Mouse (Mus musculus) intestine, embryonic 15.5 days (tissue): ENCODE results near the gene Focad. TPM values are rescaled to one million over a fixed set of nuclear protein-coding genes. Genes with fewer than 3 reads are reported as not detected.

Experiments used
- ATAC-seq: fragments of 200-750 bp; cut with Nextera tagmentation; 2 replicates; pipeline ENCODE4 v1.8.0; 2017; ENCODE audit warnings: moderate TSS enrichment, moderate library complexity
- H3K27ac ChIP-seq: fragments of 300-500 bp; sonication (generic); 2 replicates; pipeline ENCODE4 v1.5.1; 2015; ENCODE audit warnings: mild to moderate bottlenecking, inconsistent platforms
- H3K27me3 ChIP-seq: fragments of 300-500 bp; sonication (generic); replicated peaks from 2 replicates; pipeline ENCODE4 v1.6.1; 2015; ENCODE audit warnings: inconsistent platforms
- H3K36me3 ChIP-seq: fragments of 300-500 bp; sonication (generic); 2 replicates; pipeline ENCODE4 v1.6.1; 2015; ENCODE audit warnings: inconsistent platforms
- H3K4me1 ChIP-seq: fragments of 300-500 bp; sonication (generic); replicated peaks from 2 replicates; pipeline ENCODE4 v1.6.1; 2015; ENCODE audit warnings: inconsistent platforms
- H3K4me2 ChIP-seq: fragments of 300-500 bp; sonication (generic); replicated peaks from 2 replicates; pipeline ENCODE4 v1.6.1; 2015; ENCODE audit warnings: mild to moderate bottlenecking, inconsistent platforms
- H3K4me3 ChIP-seq: fragments of 300-500 bp; sonication (generic); replicated peaks from 2 replicates; pipeline ENCODE4 v1.5.1; 2015; ENCODE audit warnings: inconsistent platforms
- H3K9ac ChIP-seq: fragments of 300-500 bp; sonication (generic); 2 replicates; pipeline ENCODE4 v1.6.1; 2015; ENCODE audit warnings: inconsistent platforms
- H3K9me3 ChIP-seq: fragments of 300-500 bp; sonication (generic); 2 replicates; pipeline ENCODE4 v1.6.1; 2016; ENCODE audit warnings: inconsistent platforms
- WGBS: fragments of 180-500 bp; shearing (Covaris S2); methylation state at CpG from one replicate; pipeline ENCODE4 v1.1.7; 2015; 5-methylcytosine and 5-hydroxymethylcytosine counted together
- polyA plus RNA-seq: library from polyadenylated mRNA; unstranded; fragments of >200 nt; fragmentation: Nextera tagmentation; extraction: Ambion mirVana; gene quantifications from 2 replicates; pipeline ENCODE4 v1.2.1, GENCODE M21; 2015

The Focad gene
- polyA plus RNA-seq, 1 experiment from 2014 or later, result 13.3 TPM

DNA sequence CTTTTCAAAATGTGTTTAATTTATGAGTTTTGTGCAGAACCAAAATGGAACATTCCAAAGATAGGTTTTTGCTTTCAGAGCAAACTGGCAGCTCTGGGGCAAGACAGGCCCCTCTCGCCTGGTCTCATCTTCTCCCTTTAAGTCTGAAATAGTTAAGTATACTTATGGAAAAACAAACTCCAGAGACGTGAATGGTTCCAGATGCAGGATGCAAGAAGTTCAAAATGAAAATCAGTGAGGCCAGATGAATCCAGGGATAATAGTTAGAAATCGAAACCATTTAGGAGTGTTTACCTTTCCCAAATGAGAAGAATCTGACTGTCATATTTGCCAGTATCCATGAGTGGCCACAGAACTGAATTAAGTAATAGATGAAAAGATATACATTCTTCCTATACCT lies 342.7 kb downstream of the Focad start:
- ATAC-seq, result no peak
- no peak overlapping the region for H3K27ac ChIP-seq
- no peak overlapping the region for H3K4me3 ChIP-seq
- WGBS, result 40% methylated on average over 3 of the region's 3 CpGs
- no peak overlapping the region for H3K9ac ChIP-seq
- H3K4me1 ChIP-seq, result peaks cover 19% of the 10 kb centered on the region
- no peaks in the 10 kb centered on the region for H3K27me3 ChIP-seq
- H3K9me3 ChIP-seq, result no peaks in the 10 kb centered on the region
- H3K4me2 ChIP-seq, result no peak overlapping the region
- no peaks in the 10 kb centered on the region for H3K36me3 ChIP-seq

DNA sequence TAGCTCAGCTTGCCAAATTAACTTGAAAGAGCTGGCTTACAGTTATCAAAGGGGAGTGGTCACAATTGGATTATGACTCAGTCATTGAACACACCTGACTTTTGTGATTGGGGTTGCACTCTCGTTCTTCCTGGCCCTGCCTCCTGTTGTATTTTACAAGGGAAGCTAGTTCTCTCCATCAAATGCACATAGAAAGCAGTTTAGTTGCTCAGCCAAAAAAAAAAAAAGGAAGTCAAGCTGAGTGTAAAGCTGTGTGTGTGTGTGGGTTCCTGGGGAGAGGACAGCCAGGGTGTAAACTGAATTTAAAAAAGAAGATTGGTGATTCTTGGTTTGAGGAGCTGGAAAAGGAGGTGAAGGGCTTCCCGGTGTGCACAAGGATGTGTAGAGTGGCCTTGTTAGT lies 343.5 kb downstream of the Focad start:
- 15% methylated on average over 2 of the region's 2 CpGs for WGBS
- no peak for ATAC-seq
- Histone ChIP-seq H3K4me3 (peak overlapping the region; percentile 45; the same call in 1 of the 2 replicates), H3K9me3 (no peaks in the 10 kb centered on the region), H3K4me2 (peak overlapping the region; percentile 85), H3K27ac (0 out of 2 replicates have a peak overlapping the region, but pooled peaks have one; percentile 23), H3K9ac (no peak overlapping the region), H3K4me1 (peaks cover 19% of the 10 kb centered on the region), H3K27me3 (no peaks in the 10 kb centered on the region), H3K36me3 (no peaks in the 10 kb centered on the region)

DNA sequence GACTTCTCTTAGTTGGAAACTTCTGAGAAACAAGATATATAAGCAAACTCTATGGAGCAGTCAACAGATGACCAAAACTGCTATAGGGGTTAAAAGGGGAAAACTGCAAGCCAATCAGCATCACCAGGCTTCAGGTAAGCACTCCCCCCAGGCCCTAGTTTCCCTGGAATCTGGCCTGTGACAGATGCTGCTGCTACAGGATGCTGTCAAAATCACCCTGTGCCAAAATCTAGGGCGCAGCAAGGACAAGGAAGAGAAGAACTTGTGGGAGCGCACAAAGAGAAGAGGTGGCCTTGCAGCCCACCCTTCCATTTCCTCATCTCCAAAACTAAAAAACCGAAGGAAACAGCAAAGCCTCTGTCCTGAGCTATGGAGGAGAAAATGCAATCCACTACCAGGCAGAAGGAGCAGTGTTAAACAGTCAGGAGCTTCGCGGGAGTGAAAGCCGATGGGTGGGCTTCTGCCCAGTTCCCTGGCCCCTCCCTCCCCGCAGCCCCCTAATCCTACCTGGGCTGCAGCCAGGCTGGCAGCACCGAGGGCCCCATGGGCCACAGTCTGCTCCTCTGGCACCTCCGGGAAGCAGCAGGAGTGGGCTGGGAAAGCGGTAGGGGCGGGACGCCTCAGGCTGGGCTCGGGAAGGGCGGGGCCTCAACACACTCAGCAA lies 344.0 kb downstream of the Focad start, which contains the start of gene Hacd4:
Gene Hacd4, minus strand, starts transcription at position 603 of the 664 bp plus-strand sequence.
- 4% methylated on average over 14 of the region's 14 CpGs for WGBS
- peak within 1 kb of the TSS; percentile 23 for H3K27ac ChIP-seq

DNA sequence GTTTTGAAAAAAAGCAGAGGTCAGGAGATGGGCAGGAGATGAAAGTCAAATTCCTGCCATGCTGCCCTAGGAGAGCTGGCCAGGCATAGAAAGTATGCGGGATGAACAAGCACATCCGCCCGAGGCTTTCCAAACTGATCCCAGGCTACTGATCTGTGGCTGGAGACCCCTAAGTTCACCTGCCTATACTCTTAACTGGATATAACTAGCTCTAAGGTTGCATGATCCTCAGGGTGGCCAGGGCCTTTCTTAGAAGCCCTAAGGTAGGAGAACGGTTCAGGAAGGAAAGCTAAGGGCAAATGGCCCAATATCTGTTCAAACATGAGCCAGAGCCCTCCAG lies 344.5 kb downstream of the Focad start:
- Histone ChIP-seq H3K27ac (no peak overlapping the region), H3K4me3 (peak overlapping the region; percentile 45), H3K9ac (no peak overlapping the region), H3K4me2 (peak overlapping the region; percentile 85), H3K27me3 (no peaks in the 10 kb centered on the region), H3K36me3 (no peaks in the 10 kb centered on the region), H3K4me1 (peaks cover 19% of the 10 kb centered on the region), H3K9me3 (no peaks in the 10 kb centered on the region)
- no peak; the same call in 1 of the 2 replicates for ATAC-seq
- WGBS, result 12% methylated on average over 4 of the region's 4 CpGs

More for the DNA sequence above, 344.0 kb downstream of the Focad start, which contains the start of gene Hacd4:
- peak within 1 kb of the TSS; percentile 45 for H3K4me3 ChIP-seq
- ATAC-seq, result peak; percentile 95
- no peaks in the 10 kb centered on the region for H3K27me3 ChIP-seq
- H3K9ac ChIP-seq, result peak within 1 kb of the TSS; percentile 57
- H3K4me1 ChIP-seq, result peaks cover 19% of the 10 kb centered on the region
- peak within 1 kb of the TSS; percentile 85 for H3K4me2 ChIP-seq
- H3K36me3 ChIP-seq, result no peaks in the 10 kb centered on the region
- no peaks in the 10 kb centered on the region for H3K9me3 ChIP-seq

DNA sequence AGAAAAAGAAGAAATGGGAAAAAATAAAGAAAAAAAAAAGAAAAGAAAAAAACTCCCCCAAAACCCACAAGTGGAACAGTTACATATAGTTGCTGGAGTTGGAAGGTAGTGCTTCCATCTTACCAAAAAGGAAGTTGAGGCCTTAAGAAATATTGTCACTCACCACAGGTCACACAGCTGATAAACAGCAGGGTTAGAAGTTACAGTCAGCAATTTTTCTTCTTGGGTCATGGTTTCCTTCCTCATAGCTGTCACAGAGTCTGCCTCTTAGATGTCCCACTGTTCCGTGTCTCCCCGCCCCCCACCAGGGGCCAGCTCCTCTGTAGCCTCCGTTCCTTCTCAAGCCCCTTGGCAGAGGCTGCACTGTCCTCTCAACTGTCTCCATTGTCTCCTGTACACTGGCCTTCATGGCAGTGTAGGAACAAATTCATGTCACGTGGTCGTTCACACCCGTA lies 345.3 kb downstream of the Focad start:
- Histone ChIP-seq H3K4me2 (no peak overlapping the region), H3K4me1 (peaks cover 19% of the 10 kb centered on the region), H3K27ac (no peak overlapping the region), H3K9ac (no peak overlapping the region), H3K4me3 (no peak overlapping the region), H3K9me3 (no peaks in the 10 kb centered on the region), H3K27me3 (no peaks in the 10 kb centered on the region), H3K36me3 (no peaks in the 10 kb centered on the region)
- no peak; the same call in 1 of the 2 replicates for ATAC-seq
- 72% methylated on average over 6 of the region's 6 CpGs for WGBS

DNA sequence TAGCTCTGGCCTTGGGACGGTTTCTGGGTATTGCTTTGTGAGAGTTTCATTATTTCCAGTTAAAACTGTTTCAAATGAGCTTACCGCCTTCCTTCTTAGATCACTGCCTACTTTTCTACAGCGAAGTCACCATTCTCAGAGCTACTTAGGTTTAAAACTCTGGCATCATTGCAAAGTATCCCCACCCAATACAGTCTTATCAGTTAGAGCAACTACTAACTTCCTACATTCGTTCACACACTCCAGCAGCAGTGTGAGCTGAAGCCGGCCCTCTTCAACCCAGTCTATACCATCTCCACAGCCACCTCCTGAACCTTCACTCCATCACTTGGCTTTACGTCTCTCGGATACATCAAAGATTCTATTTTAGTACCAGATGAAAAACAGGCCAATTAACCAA lies 346.4 kb downstream of the Focad start:
- Histone ChIP-seq H3K4me3 (no peak overlapping the region), H3K27ac (no peak overlapping the region), H3K4me2 (no peak overlapping the region), H3K9ac (no peak overlapping the region), H3K27me3 (no peaks in the 10 kb centered on the region), H3K9me3 (no peaks in the 10 kb centered on the region), H3K4me1 (peaks cover 19% of the 10 kb centered on the region), H3K36me3 (no peaks in the 10 kb centered on the region)
- 88% methylated on average over 7 of the region's 7 CpGs for WGBS
- ATAC-seq, result no peak

DNA sequence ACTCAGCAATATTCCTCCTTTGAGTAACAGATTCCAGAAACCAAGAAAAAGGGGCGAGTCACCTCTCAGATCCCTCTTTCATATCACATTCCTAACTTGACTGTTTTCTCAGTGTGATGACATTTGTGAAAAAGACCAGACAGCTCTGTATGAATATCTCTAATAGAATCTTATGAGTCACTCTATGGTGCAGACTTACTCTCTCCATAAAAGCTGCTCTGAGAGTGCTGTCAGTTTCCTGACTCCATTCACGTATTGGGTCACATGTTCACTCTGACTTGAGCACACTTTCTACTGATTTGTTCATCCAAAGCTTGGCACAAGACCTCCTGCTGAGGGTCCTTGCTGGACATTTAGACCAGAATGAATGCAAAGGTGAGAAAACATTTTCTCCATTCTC lies 354.5 kb downstream of the Focad start:
- H3K4me2 ChIP-seq, result no peak overlapping the region
- no peak overlapping the region for H3K4me3 ChIP-seq
- no peaks in the 10 kb centered on the region for H3K27me3 ChIP-seq
- no peak overlapping the region for H3K27ac ChIP-seq
- WGBS, result 42% methylated on average over 2 of the region's 2 CpGs
- no peak overlapping the region for H3K9ac ChIP-seq
- no peaks in the 10 kb centered on the region for H3K4me1 ChIP-seq
- ATAC-seq, result no peak
- H3K9me3 ChIP-seq, result no peaks in the 10 kb centered on the region
- no peaks in the 10 kb centered on the region for H3K36me3 ChIP-seq

DNA sequence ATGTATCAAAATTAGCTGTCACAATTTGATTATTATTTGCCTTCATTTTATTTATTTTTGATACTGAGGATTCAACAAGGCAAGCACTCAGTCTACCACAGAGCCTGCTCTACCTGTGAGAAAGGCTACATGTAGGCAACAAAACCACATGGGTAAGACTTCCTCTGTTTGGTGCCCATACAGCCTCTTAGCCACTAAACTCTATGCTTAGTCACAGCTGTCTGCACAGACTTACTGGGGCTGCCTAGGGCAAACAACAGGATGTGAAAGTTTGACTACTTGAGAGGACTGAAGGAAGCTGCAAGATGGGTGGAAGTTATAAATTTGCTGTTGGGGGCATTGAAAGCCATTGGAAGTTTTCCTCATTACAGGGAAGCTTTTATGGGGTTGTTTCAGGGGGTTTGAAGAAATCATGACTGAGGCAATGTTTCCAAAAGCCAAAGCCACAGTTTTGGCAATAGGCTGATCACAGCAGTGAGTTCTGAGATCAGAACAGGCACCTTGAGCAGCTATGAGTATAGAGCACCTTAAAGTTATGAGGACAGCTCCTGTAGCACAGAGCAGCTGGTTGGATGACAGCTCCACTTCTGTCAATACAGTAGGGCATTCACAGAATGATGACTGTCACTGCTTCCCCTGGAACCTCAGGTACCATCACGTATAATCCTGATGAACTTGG lies 355.8 kb downstream of the Focad start:
- H3K9ac ChIP-seq, result no peak overlapping the region
- H3K4me2 ChIP-seq, result no peak overlapping the region
- no peak overlapping the region for H3K4me3 ChIP-seq
- no peaks in the 10 kb centered on the region for H3K27me3 ChIP-seq
- H3K27ac ChIP-seq, result no peak overlapping the region
- ATAC-seq, result no peak
- no peaks in the 10 kb centered on the region for H3K9me3 ChIP-seq
- H3K36me3 ChIP-seq, result no peaks in the 10 kb centered on the region
- 94% methylated on average over 1 of the region's 1 CpGs for WGBS
- H3K4me1 ChIP-seq, result no peaks in the 10 kb centered on the region

DNA sequence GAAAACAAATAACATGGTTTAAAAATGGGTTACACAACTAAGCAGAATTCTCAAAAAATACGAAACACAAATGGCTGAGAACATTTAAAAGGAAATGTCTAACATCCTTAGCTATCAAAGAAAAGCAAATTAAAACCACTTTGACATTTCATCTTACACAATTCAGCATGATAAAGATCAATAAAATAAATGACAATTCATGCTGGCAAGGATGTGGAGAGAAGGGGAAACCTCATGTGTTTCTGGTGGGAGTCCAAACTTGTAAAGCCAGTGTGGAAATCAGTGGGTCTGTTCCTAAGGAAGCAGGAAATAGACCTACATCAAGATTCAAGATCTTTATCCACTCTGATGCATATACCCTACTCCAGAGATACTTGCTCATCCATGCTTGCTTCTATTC lies 363.7 kb downstream of the Focad start:
- 89% methylated on average over 1 of the region's 1 CpGs for WGBS
- Histone ChIP-seq H3K9me3 (no peaks in the 10 kb centered on the region), H3K4me3 (no peak overlapping the region), H3K36me3 (no peaks in the 10 kb centered on the region), H3K27ac (no peak overlapping the region), H3K4me1 (no peaks in the 10 kb centered on the region), H3K27me3 (no peaks in the 10 kb centered on the region), H3K4me2 (no peak overlapping the region), H3K9ac (no peak overlapping the region)
- ATAC-seq, result no peak

DNA sequence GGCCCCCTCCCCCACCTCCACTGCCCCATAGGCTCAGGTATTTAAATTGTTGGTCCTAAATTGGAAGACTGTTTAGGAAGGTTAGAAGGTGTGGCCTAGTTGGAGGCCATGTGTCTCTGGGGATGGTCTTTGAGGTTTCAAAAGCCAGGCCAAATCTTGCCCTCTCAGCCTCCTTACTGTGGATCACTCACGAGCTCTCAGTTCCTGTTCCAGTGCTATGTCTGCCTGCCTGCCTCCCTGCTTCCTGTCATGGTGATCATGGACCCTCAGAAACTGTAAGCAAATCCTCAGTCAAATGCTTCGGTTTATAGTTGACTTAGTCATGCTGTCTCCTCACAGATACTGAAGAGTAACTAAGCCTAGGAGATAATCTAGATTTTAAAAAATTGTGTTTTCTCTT lies 364.2 kb downstream of the Focad start:
- no peaks in the 10 kb centered on the region for H3K27me3 ChIP-seq
- no peak overlapping the region for H3K9ac ChIP-seq
- no peak for ATAC-seq
- WGBS, result 52% methylated on average over 2 of the region's 2 CpGs
- no peaks in the 10 kb centered on the region for H3K36me3 ChIP-seq
- no peak overlapping the region for H3K27ac ChIP-seq
- no peaks in the 10 kb centered on the region for H3K9me3 ChIP-seq
- no peak overlapping the region for H3K4me3 ChIP-seq
- H3K4me2 ChIP-seq, result no peak overlapping the region
- no peaks in the 10 kb centered on the region for H3K4me1 ChIP-seq
